Mouse (Mus musculus): ENCODE data around the gene Tcf7l2. TPM values are rescaled to one million over a fixed set of nuclear protein-coding genes. Genes with fewer than 3 reads are reported as not detected.

The Tcf7l2 gene
- polyA plus RNA-seq, 1 experiment from 2014 or later: 105 TPM

GRCm38 (mm10) chr19:55891692-55892183, 150.1 kb downstream of the Tcf7l2 start:
- WGBS: 47% methylated on average over 9 of the region's 9 CpGs
- no peak overlapping the region for H3K4me3 ChIP-seq
- H3K9me3 ChIP-seq: no peaks in the 10 kb centered on the region
- H3K27ac ChIP-seq: no peak overlapping the region; the same call in 1 of the 2 replicates
- H3K36me3 ChIP-seq (replicated peaks): no peaks in the 10 kb centered on the region; the same call in 1 of the 2 replicates
- peaks cover 100% of the 10 kb centered on the region for H3K4me1 ChIP-seq
- H3K27me3 ChIP-seq (ENCODE audit: poor library complexity, severe bottlenecking): peaks cover 38% of the 10 kb centered on the region
- no peak for DNase-seq (ENCODE audit: extremely low spot score, low spot score)

- Histone ChIP-seq H3K36me3 (replicated peaks) (no peaks in the 10 kb centered on the region; the same call in 1 of the 2 replicates), H3K4me3 (peak overlapping the region; percentile 55), H3K27ac (peak overlapping the region; percentile 66; the same call in 1 of the 2 replicates), H3K4me1 (peaks cover 100% of the 10 kb centered on the region), H3K9me3 (no peaks in the 10 kb centered on the region), H3K27me3 (ENCODE audit: poor library complexity, severe bottlenecking) (peaks cover 52% of the 10 kb centered on the region)
- 51% methylated on average over 11 of the region's 11 CpGs for WGBS
- DNase-seq (ENCODE audit: extremely low spot score, low spot score): no peak
Measured at GRCm38 (mm10) chr19:55893557-55893956, 151.9 kb downstream of the Tcf7l2 start.

DNA sequence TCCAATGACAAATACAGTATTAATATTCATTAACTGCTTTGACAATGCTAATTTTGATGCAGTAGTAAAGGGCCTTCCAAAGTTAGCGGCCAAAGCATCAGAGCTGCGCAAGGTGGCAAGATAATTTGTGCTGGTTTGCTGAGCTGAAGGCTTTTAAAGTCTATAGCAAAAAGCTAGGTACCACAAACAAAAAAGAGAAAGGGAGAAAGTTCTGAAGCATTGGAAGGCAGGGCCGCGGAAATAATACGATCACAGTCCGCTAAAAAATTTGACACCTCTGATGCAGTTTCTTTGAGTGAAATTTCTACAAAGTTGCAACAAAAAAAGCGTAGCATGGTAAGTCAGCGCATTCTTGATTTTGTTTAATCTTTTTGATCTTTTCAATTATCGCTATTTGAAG, 152.8 kb downstream of the Tcf7l2 start:
- no peak for DNase-seq (ENCODE audit: extremely low spot score, low spot score)
- Histone ChIP-seq H3K27me3 (ENCODE audit: poor library complexity, severe bottlenecking) (peaks cover 57% of the 10 kb centered on the region), H3K9me3 (no peaks in the 10 kb centered on the region), H3K27ac (peak overlapping the region; percentile 12; the same call in 1 of the 2 replicates), H3K4me1 (peaks cover 100% of the 10 kb centered on the region), H3K4me3 (peak overlapping the region; percentile 55), H3K36me3 (replicated peaks) (no peaks in the 10 kb centered on the region)
- WGBS: 22% methylated on average over 9 of the region's 9 CpGs

DNA sequence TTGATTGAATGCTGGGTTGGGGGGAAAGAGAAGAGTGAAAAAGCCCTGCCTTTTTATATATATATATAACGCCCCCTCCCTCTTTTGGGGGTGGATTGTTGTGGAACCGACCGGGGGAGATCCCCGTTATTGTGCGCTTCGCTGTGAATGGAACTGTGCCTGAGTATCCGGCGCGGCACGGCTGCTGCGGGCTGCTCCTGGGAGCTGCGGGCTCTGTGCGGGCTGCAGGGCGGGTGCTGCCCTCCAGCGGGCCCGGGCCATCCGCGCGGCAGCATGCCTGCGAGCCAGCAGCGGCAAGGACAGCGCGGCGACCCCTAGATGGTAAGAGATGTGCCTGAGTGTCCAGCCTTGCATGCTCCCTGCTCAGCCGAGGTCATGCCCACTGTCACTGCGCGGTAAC, 153.7 kb downstream of the Tcf7l2 start:
- Histone ChIP-seq H3K4me3 (peak overlapping the region; percentile 55), H3K4me1 (peaks cover 100% of the 10 kb centered on the region), H3K27ac (peak overlapping the region; percentile 88), H3K36me3 (replicated peaks) (no peaks in the 10 kb centered on the region), H3K27me3 (ENCODE audit: poor library complexity, severe bottlenecking) (peaks cover 58% of the 10 kb centered on the region), H3K9me3 (no peaks in the 10 kb centered on the region)
- WGBS: 0% methylated on average over 27 of the region's 27 CpGs
- peak; percentile 73 for DNase-seq (ENCODE audit: extremely low spot score, low spot score)

DNA sequence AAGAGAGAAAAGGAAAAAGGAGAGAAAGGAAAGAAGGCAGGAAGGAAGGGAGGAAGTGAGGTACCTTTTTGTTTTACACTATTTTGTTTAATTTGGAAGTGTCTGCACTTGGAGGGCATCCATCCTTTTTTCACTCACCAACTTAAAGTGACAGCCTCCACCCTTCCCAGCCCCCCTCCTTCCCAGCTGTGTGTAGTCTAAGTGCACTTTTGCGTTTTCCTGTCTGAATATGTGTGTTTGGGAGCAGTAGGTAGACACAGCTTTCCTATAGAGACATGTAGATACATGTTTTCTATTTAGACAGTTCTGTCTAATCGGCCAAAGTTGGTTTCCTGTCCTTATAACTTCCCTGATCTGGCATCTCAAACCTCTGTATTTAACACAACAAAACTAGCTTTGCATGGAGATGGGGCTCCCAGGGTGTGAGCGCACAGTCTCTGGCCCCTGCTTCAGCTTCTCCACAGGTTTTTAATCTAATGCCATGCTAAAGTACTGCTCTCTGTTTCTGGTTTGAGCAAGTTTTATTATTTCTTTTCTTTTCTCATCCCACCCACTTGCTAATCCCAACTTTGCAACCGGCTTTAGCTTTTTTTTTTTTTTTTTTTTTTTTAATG, 154.3 kb downstream of the Tcf7l2 start:
- Histone ChIP-seq H3K4me3 (peak overlapping the region; percentile 55), H3K9me3 (no peaks in the 10 kb centered on the region), H3K27me3 (ENCODE audit: poor library complexity, severe bottlenecking) (peaks cover 54% of the 10 kb centered on the region), H3K4me1 (peaks cover 100% of the 10 kb centered on the region), H3K27ac (peak overlapping the region; percentile 88), H3K36me3 (replicated peaks) (no peaks in the 10 kb centered on the region)
- no peak for DNase-seq (ENCODE audit: extremely low spot score, low spot score)
- 5% methylated on average over 4 of the region's 4 CpGs for WGBS

DNA sequence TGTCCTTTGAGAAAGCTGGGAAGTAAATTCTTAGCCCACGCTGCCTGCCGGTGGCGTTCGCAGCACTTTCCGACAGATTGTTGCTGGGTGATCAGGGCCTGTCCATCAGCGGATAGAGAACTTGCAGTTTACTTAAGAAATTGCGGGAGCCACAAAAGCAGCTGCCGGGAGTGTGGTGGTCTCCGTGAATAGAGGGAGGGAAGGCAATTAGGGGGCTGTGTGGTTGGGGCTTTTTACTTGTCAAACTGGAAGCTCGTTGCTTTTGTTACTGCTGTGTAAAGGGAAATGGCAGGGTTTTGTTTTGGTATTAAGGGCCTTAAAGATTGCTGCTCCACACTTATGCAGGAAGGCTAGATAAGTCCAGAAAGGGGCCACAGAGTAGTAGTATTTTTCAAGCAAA, 155.0 kb downstream of the Tcf7l2 start:
- no peaks in the 10 kb centered on the region for H3K9me3 ChIP-seq
- H3K4me3 ChIP-seq: peak overlapping the region; percentile 55
- WGBS: 2% methylated on average over 10 of the region's 10 CpGs
- H3K36me3 ChIP-seq (replicated peaks): 0 out of 2 replicates have a peak, but pooled peaks cover 3% of the 10 kb centered on the region
- peaks cover 100% of the 10 kb centered on the region for H3K4me1 ChIP-seq
- peak; percentile 83 for DNase-seq (ENCODE audit: extremely low spot score, low spot score)
- peaks cover 54% of the 10 kb centered on the region for H3K27me3 ChIP-seq (ENCODE audit: poor library complexity, severe bottlenecking)
- peak overlapping the region; percentile 88 for H3K27ac ChIP-seq

GRCm38 (mm10) chr19:55902573-55903385, 161.2 kb downstream of the Tcf7l2 start:
- Histone ChIP-seq H3K4me1 (peaks cover 91% of the 10 kb centered on the region), H3K36me3 (replicated peaks) (peaks cover 8% of the 10 kb centered on the region; the same call in 1 of the 2 replicates), H3K27me3 (ENCODE audit: poor library complexity, severe bottlenecking) (peaks cover 86% of the 10 kb centered on the region), H3K9me3 (no peaks in the 10 kb centered on the region), H3K27ac (peak overlapping the region; percentile 63), H3K4me3 (peak overlapping the region; percentile 8; the same call in 1 of the 2 replicates)
- no peak for DNase-seq (ENCODE audit: extremely low spot score, low spot score)
- 41% methylated on average over 12 of the region's 12 CpGs for WGBS

DNA sequence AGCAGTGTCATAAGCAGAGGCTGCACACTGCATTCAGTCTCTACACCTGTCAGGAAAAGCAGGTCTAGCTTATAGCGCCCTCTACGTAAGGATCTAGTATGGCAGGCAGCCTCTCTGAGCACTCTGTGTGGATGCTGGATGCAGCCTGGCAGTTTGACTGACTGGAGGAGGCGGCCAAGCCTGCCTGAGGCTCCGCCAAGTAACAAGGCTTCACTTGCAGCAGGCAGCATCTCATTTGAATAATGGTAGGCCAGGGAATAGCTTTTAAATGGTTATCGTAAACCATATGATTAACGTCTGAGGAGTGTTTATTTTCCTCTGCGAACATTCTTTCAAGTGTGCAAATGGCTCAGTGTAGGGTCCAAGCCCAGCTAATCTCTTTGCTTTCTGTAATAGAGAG, 167.4 kb downstream of the Tcf7l2 start:
- H3K4me1 ChIP-seq: peaks cover 54% of the 10 kb centered on the region
- H3K27ac ChIP-seq: no peak overlapping the region
- WGBS: 67% methylated on average over 7 of the region's 7 CpGs
- H3K27me3 ChIP-seq (ENCODE audit: poor library complexity, severe bottlenecking): peaks cover 81% of the 10 kb centered on the region
- peaks cover 7% of the 10 kb centered on the region; the same call in 1 of the 2 replicates for H3K9me3 ChIP-seq
- DNase-seq (ENCODE audit: extremely low spot score, low spot score): no peak
- H3K4me3 ChIP-seq: no peak overlapping the region
- H3K36me3 ChIP-seq (replicated peaks): peaks cover 67% of the 10 kb centered on the region

DNA sequence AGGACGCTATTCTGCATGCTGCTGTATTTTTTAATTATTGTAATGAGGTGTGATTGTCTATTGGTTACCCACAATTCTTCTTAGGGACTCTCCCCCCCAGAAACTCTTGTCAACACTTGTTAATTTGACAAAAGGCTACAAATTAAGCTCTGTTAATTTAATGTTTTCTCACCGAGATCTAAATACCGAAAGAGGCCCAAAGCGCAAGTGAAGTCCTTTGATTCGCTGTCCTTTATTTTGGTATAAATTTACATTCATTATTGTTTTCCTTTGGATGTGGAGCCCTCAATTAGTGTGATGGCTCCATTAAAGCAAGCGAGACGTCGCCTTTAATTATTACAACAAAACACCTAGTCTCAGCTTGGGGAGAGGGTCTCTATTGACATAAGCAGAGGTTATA, 170.3 kb downstream of the Tcf7l2 start:
- Histone ChIP-seq H3K4me1 (peaks cover 50% of the 10 kb centered on the region), H3K27ac (no peak overlapping the region), H3K9me3 (peaks cover 7% of the 10 kb centered on the region; the same call in 1 of the 2 replicates), H3K36me3 (replicated peaks) (peaks cover 83% of the 10 kb centered on the region), H3K4me3 (no peak overlapping the region), H3K27me3 (ENCODE audit: poor library complexity, severe bottlenecking) (peaks cover 66% of the 10 kb centered on the region)
- no peak for DNase-seq (ENCODE audit: extremely low spot score, low spot score)
- 88% methylated on average over 8 of the region's 8 CpGs for whole genome bisulfite sequencing

- no peak overlapping the region for H3K27ac ChIP-seq
- H3K4me3 ChIP-seq: no peak overlapping the region
- no peak for DNase-seq (ENCODE audit: extremely low spot score, low spot score)
- peaks cover 7% of the 10 kb centered on the region; the same call in 1 of the 2 replicates for H3K9me3 ChIP-seq
- WGBS: 92% methylated on average over 8 of the region's 8 CpGs
- peaks cover 65% of the 10 kb centered on the region for H3K27me3 ChIP-seq (ENCODE audit: poor library complexity, severe bottlenecking)
- peaks cover 42% of the 10 kb centered on the region for H3K4me1 ChIP-seq
- peaks cover 90% of the 10 kb centered on the region for H3K36me3 ChIP-seq (replicated peaks)
Measured at GRCm38 (mm10) chr19:55912813-55913212, 171.2 kb downstream of the Tcf7l2 start.

- Histone ChIP-seq H3K36me3 (replicated peaks) (peaks cover 83% of the 10 kb centered on the region), H3K4me3 (no peak overlapping the region), H3K27ac (no peak overlapping the region), H3K9me3 (peaks cover 7% of the 10 kb centered on the region; the same call in 1 of the 2 replicates), H3K4me1 (peaks cover 37% of the 10 kb centered on the region), H3K27me3 (ENCODE audit: poor library complexity, severe bottlenecking) (peaks cover 59% of the 10 kb centered on the region)
- WGBS: 72% methylated on average over 10 of the region's 10 CpGs
- no peak for DNase-seq (ENCODE audit: extremely low spot score, low spot score)
Measured at GRCm38 (mm10) chr19:55913585-55913984, 172.0 kb downstream of the Tcf7l2 start.

DNA sequence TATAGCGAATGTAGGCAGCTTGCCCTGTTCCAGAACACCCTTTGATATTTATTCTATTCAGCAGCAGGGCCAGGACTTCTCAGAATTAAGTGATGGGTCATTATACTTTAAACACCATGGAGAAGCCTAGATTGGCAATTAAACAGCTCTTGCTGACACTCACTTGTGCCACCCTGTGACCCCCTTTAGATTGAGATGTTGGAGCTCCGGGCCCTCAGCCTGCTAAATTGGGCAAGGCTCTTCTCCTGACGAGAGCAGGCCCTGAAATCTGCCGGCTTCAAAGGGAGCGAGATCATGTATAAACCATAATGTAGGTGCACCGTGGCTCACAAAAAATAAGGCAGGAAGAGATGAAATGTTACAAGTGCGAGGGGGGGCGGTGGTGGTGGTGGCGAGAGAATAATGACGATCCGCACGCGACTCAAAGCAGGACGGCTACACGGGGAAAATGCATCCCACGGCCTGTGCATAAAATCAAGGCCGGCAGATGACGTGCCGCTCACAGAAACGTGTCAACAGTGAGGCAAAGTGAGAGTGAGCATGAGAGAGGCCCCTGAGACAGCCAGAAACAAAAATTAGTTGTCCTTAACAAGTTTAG, 173.1 kb downstream of the Tcf7l2 start:
- Histone ChIP-seq H3K36me3 (replicated peaks) (peaks cover 83% of the 10 kb centered on the region), H3K9me3 (peaks cover 7% of the 10 kb centered on the region; the same call in 1 of the 2 replicates), H3K4me3 (no peak overlapping the region), H3K27ac (0 out of 2 replicates have a peak overlapping the region, but pooled peaks have one; percentile 9), H3K27me3 (ENCODE audit: poor library complexity, severe bottlenecking) (peaks cover 59% of the 10 kb centered on the region), H3K4me1 (peaks cover 28% of the 10 kb centered on the region)
- no peak for DNase-seq (ENCODE audit: extremely low spot score, low spot score)
- WGBS: 89% methylated on average over 20 of the region's 20 CpGs
